Mouse (Mus musculus) layer of hippocampus, postnatal 14 days (tissue): ENCODE results near the gene Shc1. TPM values are rescaled to one million over a fixed set of nuclear protein-coding genes. Genes with fewer than 3 reads are reported as not detected.

Experiments
- DNase-seq, 2 experiments: peaks; one replicate each; pipeline ENCODE4 v3.0.0; 2021 to 2022; ENCODE audit warnings: low spot score in 2 of 2, mixed read lengths in 1 of 2
- long read RNA-seq, 2 experiments: library from polyadenylated mRNA; stranded (forward); transcript quantifications; one replicate each; pipeline ENCODE4 v2.0.0; 2021
- total RNA-seq, 2 experiments: library from RNA; stranded (reverse); gene quantifications; 2 replicates each; pipeline ENCODE4 v1.2.3; 2021

Gene Shc1
- total RNA-seq: 10 to 100 TPM; 14.2 to 15.0 TPM
- long read RNA-seq, experiment 1, partial matches to known transcripts: 1 of 6 reads
- long read RNA-seq, experiment 1, other reads (novel, unspliced or antisense): 3 of 6 reads
- long read RNA-seq, experiment 2, partial matches to known transcripts: 3 of 10 reads
- long read RNA-seq, experiment 2, other reads (novel, unspliced or antisense): 1 of 10 reads

DNA sequence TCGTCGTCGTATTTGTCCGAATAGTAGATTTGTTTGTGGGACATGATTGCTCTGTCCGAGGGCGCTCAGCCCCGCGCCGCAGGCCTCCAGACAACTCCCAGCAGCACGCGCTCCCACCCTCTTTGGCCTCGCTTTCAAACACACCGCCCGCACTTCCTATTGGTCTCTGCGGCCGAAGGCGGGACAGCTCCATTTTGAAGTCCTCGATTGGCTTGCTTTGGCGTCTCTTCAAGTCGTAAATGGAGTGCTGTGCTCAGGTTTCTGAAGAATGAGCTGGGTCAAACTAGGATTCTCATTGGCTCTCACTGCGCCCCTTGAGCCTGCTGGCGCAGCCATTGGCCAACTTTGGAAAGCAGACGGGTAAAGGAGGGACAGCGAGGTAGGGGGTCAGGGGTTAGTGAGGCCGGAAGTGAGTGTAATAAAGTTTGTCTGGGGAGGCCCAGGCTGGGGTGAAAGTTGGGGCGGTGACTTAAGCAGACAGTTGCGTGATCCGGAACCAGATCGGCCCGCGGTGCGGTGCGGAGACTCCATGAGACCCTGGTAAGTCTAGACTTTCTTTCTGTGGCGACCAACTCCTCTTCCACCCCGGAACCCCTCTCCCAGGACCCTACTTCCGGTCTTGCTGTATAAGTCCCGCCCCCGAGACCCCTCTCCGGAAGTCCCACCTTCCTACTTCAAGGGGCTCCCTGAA lies at the start of gene Shc1, which contains the start of gene Cks1b:
TSS of gene Shc1 (plus strand) at position 274 of the 691 bp plus-strand sequence.
TSS of gene Cks1b (minus strand) at position 214 of the 691 bp plus-strand sequence.
- peak; percentile 90 to 97 for DNase-seq

DNA sequence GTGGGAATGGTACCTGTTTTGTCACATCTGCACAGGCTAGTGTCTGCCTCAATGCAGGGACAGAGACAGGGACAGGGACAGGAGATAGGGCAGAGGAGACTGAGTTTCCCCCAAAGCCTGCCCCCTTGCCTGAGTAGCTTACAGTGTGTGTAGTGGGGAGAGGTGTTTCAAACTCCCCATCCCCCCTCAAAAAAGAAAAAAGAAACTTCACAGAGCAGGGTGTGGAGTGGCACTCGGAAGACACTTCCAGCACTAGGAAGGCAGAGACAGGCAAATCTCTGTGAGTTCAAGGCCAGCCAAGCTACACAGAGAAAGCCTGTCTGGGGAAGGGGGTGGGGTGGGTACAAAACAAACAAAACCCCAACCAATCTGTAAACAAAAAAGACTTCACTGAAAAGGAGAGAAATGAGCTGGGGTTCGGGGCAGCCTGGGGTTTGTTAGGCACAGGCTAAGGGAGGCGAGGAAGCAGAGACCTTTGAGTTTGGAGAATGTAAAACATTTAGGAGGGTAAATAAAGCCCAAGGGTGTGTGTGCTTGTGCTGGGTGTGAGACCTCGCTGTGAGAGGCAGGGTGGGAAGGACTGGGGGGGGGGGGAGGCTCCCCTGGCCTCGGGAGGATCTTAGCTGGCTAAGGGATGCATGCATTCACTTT lies 44.5 kb upstream of the Shc1 start:
- DNase-seq: no peak

DNA sequence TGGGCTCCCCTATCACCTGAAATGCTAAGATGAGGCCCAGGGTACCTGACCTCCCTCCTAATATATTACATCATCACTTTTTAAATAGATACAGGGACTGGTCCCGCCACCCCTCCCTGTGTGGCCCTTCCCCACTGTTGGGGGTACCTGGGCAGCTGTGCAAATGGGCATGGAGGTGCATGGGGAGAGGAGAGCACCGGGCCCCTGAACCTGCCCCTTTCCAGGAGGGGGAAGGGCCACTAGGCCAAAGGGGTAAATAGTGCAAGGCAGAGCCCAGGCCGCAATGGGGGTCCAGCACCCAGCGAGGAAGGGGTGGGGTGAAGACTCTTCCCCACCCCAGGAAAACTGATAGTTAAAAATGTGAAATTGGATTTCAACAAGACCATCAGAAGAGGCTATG lies 40.4 kb upstream of the Shc1 start:
- DNase-seq: no peak

DNA sequence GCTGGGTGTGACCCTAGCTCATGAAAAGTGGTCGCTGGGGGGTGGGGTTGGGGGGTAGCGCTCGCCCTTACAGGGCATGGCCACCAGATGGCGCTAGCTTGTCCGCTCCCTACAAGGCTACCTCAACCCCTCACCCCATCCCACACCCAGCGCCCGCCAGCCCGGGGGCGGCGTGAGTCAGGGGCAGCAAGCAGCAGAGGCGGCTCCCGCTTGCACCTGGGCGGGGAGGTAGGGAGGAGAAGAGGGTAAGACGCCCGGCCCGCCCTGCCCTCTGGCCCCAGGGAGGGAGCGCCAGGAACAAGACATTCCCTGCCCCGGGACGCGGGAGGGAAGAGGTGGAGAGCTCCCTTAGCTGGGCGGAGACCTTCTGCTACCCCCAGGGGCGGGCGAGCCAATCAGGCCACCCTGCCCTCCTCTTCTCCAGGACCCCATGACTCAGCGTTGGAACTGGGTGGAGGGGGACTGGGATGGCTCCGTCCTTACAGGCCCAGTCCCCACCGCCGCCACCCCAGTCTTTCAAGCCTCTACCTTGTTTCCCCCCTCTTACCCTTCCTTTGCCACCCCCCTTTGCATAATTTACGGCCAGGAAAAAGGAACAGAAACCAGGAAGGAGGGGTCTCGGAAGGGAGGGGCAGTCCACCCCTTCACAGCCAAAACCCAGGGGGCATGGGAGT lies 39.7 kb upstream of the Shc1 start:
- peak; percentile 57 to 73 for DNase-seq

DNA sequence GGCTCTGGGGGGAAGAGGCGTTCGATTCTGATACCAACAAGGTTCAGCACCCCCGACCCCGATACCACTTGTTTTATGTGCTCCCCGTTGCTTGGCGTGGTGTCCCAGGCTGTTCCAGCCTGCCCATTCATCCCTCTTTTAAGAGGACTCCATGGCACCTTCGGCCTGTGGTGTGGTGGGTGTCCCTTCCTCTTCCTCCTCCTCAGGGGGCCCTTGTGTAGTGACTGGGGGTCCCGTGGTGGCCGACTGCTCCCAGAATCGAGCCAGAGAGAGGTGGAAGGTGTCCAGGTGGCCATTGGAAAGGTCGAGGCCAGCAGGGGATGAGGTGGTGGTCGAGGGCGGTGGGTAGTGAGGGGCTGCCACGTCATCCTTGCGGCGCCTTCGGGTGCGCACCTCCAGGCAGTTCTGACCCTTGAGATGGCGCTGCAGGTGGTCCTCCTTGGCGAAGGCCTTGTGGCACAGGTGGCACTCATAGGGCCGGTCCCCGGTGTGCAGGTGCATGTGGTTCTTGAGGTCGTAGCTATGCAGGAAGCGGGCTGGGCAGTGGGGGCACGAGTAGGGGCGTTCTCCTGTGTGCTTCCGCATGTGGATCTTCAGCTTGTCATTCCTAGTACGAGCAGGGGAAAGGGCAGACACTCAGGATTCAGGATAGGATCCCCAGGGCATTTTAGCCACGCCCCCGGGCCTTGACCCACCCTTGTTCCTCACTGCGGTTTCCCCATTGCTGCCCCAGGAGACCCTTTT lies 38.7 kb upstream of the Shc1 start:
- no peak for DNase-seq

DNA sequence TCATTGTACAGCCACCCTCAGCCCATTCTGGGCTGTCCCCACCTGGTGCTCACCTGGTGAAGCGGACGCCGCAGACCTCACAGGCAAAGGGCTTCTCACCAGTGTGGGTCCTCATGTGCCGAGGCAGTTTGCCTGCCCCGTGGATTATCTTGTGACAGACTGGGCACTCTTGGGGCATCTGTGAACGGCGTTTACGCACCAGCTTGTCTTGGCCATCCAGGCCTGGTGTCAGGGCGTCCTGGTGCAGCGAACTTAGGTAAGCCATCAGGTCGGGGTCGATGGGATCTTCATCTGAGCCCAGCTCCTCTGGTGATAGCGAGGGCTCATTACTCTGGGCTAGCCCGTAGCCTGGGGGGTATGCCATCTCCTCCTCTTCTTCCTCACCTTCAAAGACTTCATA lies 38.0 kb upstream of the Shc1 start:
- DNase-seq: no peak

DNA sequence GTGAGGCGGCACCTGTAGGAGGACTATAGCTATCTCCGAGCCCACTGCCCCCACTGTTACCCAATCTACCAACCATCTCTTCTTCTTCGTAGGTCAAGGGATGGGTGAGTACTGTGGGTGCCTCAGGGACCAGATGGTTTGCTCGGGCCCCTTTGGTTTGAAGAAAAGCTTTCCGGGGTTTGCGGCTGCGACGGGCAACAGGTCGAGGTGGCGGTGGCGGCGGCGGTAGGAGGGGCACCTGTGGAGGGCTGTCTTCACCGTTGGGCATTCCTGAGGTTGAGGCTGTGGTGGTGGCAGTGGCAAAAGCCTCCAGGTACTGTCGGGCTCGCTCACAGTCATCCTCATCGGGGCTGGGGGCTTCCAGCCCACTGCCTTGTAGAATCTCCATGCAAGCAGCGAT lies 37.5 kb upstream of the Shc1 start:
- no peak for DNase-seq

DNA sequence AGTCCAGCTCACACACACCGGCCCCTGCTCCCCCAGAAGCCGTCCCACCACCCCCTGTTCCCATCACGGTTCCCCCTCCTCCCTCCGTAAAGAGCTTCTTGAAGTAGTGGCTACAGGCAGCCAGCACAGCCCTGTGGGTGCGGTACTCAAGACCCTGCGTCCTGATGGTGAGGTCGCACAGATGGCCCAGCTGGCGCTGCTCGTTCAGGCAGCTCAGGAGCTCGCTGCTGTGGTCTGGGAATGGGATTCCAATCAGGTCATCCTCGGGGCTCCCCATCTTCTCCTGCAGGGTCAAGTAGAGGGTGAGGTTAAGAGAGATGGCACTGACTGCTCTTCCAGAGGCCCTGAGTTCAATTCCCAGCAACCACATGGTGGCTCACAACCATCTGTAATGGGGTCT lies 37.0 kb upstream of the Shc1 start:
- DNase-seq: no peak

DNA sequence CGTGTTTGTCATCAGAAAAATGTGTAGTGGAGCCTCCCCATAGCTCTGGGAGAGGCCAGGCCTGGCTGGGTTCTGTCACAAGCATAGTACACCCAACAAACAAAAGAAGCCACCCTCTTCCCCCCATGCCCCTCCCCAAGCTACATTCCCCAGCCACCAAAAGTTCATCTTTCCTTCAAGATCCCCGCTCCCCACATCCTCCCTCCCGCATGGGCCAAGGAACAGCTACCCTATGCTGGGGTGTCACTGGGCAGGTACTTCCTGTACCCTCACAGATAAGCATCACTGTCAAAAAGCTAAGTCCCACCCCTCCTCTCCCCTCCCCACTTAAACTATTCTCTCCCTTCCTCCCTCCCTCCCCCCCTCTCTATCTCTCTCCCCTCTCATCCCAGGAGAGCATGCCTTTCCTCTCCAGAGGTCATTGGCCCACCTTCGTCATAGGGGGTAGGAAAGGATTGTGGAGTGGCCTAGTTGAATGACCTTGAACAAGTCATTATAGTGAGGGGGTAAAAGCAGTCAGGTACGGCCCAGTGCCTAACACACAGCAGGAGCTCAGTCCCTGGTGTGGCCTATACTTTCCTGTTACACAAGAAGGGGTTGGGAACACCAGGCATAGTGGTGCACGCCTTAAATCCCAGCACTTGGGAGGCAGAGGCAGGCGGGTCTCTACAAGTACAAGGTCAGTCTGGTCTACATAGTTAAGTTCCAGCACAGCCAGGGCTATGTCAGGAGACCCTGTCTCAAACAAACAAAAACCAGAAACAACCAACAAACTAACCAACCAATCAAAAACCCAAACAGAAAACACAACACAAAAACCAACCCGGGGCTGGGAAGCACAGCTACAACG lies 36.0 kb upstream of the Shc1 start:
- DNase-seq: no peak

DNA sequence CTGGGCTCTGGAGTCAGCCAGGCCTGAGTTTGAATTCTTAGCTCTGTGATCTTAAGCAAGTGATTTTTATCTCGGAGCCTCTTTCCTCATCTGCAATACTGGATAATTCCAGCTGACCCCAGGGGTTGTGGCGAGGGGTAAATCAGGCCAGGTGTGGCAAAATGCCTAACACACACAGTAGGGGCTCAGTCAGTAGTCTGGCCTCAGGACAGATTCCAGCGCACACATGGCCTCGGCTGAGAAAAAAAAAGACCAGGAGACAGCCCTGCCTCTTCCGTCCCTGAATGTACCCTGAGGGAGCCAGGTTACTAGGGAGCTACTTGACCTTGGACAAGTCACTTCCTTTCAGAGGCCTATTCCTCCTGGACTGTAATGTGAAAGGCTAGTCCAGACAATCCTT lies 35.3 kb upstream of the Shc1 start:
- DNase-seq: no peak

DNA sequence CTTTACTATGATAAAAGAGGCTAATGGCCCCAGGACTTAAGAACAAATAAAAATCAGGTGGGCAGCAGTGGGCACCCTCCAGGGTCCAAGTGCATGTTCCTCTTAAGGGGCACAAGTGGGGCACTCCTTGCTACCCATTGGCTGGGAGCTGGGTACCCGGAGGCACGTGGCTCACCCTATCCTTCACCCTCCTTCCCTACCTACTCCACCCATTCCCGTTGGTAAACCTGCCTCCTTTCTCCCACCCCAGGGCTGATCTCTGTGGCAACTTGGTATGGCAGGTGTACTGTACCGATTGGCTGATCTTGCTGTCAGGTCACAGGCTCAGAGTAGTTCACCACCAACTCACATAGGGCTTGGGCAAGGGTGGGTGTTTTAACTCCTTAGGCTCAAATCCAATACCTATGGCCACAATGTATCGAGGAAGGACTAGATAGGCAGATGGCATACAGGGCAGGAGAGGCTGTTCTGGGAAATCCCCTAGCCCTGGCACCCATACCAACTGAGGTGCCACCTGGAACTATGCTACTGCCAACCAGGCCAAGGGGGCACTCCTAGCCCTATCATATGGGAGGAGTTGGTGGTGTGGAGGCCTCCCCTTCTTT lies 34.5 kb upstream of the Shc1 start:
- no peak for DNase-seq

DNA sequence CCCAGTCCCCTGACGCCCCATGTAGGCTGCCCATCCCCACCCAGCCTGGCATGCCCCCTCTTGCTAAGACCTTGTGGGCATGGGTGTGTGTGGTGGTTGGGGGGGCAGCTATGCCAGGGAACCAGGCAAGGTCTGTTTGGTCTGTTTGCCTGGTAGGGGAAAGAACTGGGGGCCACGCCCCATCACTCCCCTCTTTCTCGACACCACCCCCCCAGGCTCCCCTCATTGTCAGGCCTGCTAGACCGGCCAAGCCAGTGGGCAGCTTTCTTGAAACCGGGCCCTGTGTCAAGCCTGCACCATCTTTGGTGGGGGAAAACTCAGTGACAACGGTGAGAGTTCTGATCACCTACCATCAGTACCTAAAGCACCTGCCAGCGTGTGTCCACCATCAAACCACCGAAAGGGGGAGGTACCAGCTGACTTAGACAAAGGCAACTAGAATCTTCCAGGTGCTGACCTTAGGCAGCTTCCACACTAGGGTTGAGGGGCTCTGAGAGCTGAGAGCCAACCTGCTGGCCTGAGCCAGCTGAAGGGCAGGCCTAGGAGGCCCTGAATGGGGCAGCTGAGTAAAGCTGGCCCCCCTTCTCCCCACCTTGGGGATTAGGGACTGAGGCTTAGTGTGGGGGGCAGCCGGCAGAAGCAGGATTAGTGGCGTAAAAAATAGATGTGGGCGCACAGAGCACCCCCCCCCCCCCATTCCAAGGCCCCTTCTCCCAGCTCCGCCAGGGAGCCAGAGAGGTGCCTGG lies 33.7 kb upstream of the Shc1 start:
- DNase-seq: no peak

DNA sequence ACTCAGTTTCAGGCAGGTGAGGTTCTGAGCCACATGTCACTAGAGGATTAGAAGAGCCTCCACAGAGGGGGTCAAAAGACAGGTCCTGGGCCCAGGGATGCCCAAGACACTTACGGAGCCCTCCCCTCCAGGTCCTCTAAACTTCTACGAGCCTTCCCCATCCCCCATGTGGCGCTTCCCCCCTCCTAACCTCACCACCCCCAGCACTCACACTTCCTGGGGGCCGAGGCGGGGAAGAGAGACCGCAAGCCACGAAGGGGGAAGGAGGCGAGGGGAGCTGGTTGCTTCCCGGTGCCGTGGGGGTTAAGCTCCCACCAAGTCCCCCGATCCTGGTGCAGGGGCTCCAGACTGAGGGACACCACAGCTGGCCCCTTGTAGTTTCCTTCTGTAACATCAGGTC lies 32.8 kb upstream of the Shc1 start:
- DNase-seq: no peak

DNA sequence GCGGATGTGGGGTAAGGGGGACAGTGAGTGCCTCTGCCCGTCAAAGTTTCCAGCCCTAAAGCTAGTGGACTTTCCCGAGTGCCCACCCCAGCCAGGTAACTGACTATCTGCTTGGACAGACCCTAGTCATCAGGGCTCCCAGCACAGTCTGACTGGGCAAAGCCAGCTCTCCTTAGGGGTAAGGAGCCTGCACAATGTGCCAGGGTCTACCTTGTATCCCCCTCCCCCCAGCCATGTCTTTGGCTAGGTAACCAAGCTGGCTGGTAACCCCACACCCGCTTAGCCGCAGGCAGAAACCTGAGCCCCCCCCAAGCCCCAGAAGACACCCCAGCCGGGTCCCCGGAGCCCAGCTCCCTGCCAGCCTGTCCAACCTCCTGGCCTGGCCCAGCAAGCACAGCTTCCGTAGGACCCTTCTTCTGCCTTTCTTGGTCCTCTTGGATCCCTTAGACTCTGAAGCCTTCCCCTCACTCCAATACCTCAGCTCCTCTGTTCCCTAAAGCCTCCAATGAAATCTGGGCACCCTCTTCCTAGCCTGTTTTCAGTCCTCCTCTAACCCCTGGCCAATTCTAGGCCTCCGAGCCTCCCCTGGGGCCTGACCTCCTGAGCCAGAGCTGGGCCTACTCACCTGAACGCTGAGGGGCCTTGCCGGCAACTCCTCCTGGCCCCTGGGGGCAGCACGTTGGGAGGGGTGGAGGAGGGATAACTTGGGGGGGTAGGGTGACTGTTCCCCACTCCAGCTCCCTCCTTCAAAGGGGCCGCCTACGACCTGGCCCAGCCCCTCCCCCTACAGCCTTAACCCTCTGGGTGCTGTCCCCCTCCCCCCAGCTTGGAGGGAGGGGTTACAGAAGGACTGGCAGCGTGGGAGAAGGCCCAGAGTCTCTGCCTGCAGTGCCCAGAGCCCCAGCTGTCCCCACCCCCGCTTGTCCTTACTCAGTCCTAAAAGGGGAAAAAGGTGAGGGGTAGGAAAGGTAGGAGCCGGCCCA lies 31.5 kb upstream of the Shc1 start:
- no peak for DNase-seq

DNA sequence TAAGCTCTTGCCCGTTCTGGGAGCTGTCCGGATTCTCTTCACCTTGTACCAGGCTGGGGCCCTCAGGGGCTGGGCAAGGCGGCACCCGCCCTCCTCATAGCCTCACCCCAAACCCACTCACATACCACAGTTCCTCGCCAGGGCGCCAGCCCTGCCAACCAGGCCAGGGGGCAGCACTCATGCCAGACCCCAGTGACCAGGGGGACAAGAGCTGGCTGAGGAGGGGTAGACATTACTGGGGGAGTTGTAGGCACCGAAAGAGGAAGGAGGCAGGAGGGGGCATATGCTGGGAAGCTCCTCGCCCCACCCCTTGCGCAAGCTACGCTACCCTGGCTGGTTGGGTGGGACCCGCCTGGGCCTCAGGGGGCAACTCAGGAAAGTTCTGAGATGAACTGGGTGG lies 30.6 kb upstream of the Shc1 start:
- DNase-seq: no peak

DNA sequence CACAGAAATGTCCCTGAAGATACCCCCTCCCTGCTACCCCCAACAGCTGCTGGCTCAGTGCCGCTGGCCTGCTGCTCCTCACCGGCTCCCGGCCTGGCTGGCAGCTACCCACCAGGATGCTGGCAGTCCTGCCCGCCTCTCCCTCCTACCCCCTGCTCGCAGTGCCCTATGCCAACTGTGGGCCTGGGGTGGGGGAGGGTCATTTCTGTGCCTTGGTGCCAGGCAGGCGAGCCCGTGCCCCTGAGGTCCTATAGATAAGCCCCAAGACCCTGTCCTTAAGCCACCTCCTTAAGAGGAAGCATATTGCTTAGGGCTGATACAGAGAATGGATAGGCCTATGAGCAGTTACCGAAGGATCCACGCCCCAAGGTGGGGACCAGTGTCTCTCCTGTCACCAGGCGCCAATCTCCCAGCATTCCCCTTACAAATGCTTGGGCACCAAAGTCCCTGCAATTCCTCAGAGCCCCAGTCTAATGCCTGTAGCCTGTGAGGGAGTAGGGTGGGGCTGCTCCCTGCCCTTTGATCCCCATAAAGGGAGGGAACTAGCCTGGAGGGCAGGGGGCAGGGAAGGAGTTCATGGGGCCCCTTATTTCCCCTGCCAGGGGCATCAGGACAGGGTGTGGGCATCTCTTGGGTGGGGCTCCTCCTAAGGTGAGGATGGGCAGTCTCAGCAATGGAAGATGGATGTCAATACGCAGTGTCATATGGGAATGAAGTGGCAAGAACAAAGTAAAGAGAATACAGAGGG lies 29.9 kb upstream of the Shc1 start:
- no peak for DNase-seq
